Mouse (Mus musculus): ENCODE measurements at regions not wholly inside any gene's neighbourhood (a gene's known extent, or its start where the extent isn't known, plus 50 kb on each side); places are given as distances from the start of the nearest gene placed in this dataset. TPM values are rescaled to one million over a fixed set of nuclear protein-coding genes. Genes with fewer than 3 reads are reported as not detected.

DNA sequence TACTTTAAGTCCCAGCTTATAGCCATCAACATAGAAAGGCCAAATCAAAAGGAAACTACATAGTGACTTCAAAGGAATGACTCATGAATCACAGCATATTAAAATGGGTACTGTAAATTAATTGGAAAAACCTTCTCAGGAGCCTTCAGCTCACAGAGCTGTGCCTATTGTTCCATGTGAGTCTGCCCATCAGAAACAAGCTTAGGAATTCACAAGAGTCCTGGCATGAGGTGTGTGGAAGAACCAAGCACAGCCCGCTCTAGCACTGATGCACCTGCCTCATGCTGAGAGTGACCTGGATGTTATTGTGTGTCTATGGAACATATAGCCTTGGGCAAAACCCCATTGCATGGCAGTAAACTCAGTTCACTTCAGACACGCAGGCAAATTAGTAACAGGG, 61.5 kb upstream of the Adamts16 start:
- no peaks in the 10 kb centered on the region for H3K27me3 ChIP-seq (ENCODE audit: control insufficient read depth, insufficient read depth, low read length)
- no peaks in the 10 kb centered on the region for H3K36me3 ChIP-seq (ENCODE audit: control insufficient read depth, insufficient read depth, low read length)
- TF ChIP-seq EP300 (optimal IDR thresholded peaks at IDR 0.05) (no peak), CTCF (IDR thresholded peaks at IDR 0.05; ENCODE audit: low read depth) (no peak)
- ATAC-seq (ENCODE audit: low FRiP score, low TSS enrichment) (no peak), DNase-seq (ENCODE audit: low spot score) (no peak)
- no peak overlapping the region for H3K27ac ChIP-seq (replicated peaks)
- 87% methylated on average over 2 of the region's 2 CpGs for WGBS
- no peaks in the 10 kb centered on the region for H3K4me1 ChIP-seq (replicated peaks; ENCODE audit: control insufficient read depth, insufficient read depth)
- no peaks in the 10 kb centered on the region for H3K9me3 ChIP-seq (ENCODE audit: control insufficient read depth, low read length)
- H3K4me2 ChIP-seq (replicated peaks; ENCODE audit: low read depth), result no peak overlapping the region
- H3K4me3 ChIP-seq (ENCODE audit: low read depth, low read length), result no peak overlapping the region
- H3K9ac ChIP-seq (ENCODE audit: low read length), result no peak overlapping the region

DNA sequence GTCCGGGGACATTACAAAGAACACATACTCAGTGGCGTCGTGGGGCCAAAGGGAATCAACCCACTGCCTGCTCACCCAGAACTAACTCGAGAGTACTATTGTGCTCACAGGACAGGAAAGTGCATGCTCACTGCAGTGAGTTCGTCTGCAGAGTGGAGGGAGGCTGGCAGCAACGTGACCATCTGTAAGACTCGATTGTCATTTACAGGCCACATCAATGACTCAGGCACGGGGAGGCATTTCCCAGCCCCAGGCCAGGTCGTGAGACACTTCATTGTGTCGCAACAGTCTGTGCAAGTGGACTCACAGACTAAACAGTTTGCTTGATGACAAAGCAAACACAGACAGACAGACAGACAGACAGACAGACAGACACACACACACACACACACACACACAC, 61.1 kb upstream of the Adamts16 start:
- Histone ChIP-seq H3K9ac (ENCODE audit: low read length) (no peak overlapping the region), H3K4me3 (ENCODE audit: low read depth, low read length) (no peak overlapping the region), H3K36me3 (ENCODE audit: control insufficient read depth, insufficient read depth, low read length) (no peaks in the 10 kb centered on the region), H3K27me3 (ENCODE audit: control insufficient read depth, insufficient read depth, low read length) (no peaks in the 10 kb centered on the region), H3K9me3 (ENCODE audit: control insufficient read depth, low read length) (no peaks in the 10 kb centered on the region), H3K27ac (replicated peaks) (no peak overlapping the region), H3K4me2 (replicated peaks; ENCODE audit: low read depth) (no peak overlapping the region), H3K4me1 (replicated peaks; ENCODE audit: control insufficient read depth, insufficient read depth) (no peaks in the 10 kb centered on the region)
- TF ChIP-seq CTCF (IDR thresholded peaks at IDR 0.05; ENCODE audit: low read depth) (no peak), EP300 (optimal IDR thresholded peaks at IDR 0.05) (no peak)
- 40% methylated on average over 10 of the region's 10 CpGs for WGBS
- ATAC-seq (ENCODE audit: low FRiP score, low TSS enrichment) (no peak), DNase-seq (ENCODE audit: low spot score) (no peak)

DNA sequence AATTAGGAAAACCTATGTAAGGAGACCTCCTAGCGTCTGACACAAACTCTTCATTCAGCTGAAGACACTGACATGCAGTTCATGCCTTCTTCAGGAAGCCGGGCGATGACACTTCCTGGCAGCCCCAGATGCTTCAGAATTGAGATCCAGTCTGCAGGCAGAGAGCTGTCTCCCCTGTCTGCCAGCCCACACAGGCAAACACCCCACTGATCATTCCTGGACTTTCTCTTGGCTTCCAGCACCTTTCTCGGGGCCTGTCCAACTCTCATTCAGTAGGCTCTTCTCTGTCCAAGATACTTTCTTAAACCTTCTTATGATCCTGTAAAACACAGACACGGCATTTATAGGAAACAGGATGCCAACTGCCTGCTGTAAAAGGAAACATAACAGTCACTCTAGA, 50.0 kb upstream of the Adamts16 start:
- 59% methylated on average over 5 of the region's 5 CpGs for WGBS
- Histone ChIP-seq H3K4me3 (ENCODE audit: low read depth, low read length) (no peak overlapping the region), H3K36me3 (ENCODE audit: control insufficient read depth, insufficient read depth, low read length) (no peaks in the 10 kb centered on the region), H3K4me2 (replicated peaks; ENCODE audit: low read depth) (no peak overlapping the region), H3K9ac (ENCODE audit: low read length) (no peak overlapping the region), H3K27me3 (ENCODE audit: control insufficient read depth, insufficient read depth, low read length) (no peaks in the 10 kb centered on the region), H3K9me3 (ENCODE audit: control insufficient read depth, low read length) (no peaks in the 10 kb centered on the region), H3K4me1 (replicated peaks; ENCODE audit: control insufficient read depth, insufficient read depth) (no peaks in the 10 kb centered on the region), H3K27ac (replicated peaks) (no peak overlapping the region)
- TF ChIP-seq CTCF (IDR thresholded peaks at IDR 0.05; ENCODE audit: low read depth), result no peak
- TF ChIP-seq EP300 (optimal IDR thresholded peaks at IDR 0.05), result no peak
- ATAC-seq (ENCODE audit: low FRiP score, low TSS enrichment) (no peak), DNase-seq (ENCODE audit: low spot score) (no peak)

Small RNA genes in the stretch of these regions (microRNA-seq; reads per million reads assigned to microRNA genes)
- gene Mir466f-4, result not detected
